Mouse (Mus musculus) MEL (cell line): ENCODE data around the gene Stard10. TPM values are rescaled to one million over a fixed set of nuclear protein-coding genes. Genes with fewer than 3 reads are reported as not detected.

Experiments
- DNase-seq: peaks from one replicate; pipeline ENCODE4 v3.0.0; 2011; ENCODE audit warnings: low read depth, low spot score
- H3K27ac ChIP-seq: 2 replicates; pipeline ENCODE4 v1.5.1; 2012; ENCODE audit warnings: low read depth, mild to moderate bottlenecking, control low read depth, low read length, moderate library complexity; ENCODE audit not compliant: control insufficient read depth
- H3K27me3 ChIP-seq, 2 experiments: fragments of 150-350 bp in 1 of 2; sonication (generic) in 1 of 2; 2 replicates each; pipeline ENCODE4 v1.6.1; 2012; ENCODE audit warnings: low read length in 2 of 2, mild to moderate bottlenecking in 2 of 2, improper control_type of control experiment in 1 of 2, moderate library complexity in 1 of 2; ENCODE audit not compliant: insufficient read depth in 2 of 2, control insufficient read depth in 1 of 2
- H3K36me3 ChIP-seq, 2 experiments: 2 replicates each; pipeline ENCODE4 v1.6.1; 2012 to 2014; ENCODE audit warnings: low read length in 2 of 2, improper control_type of control experiment in 1 of 2, inconsistent platforms in 1 of 2, mild to moderate bottlenecking in 1 of 2; ENCODE audit not compliant: insufficient read depth in 2 of 2, control insufficient read depth in 1 of 2
- H3K4me1 ChIP-seq, 2 experiments: fragments of 150-350 bp in 1 of 2; sonication (generic) in 1 of 2; 2 replicates each; pipeline ENCODE4 v1.6.1; 2012; ENCODE audit warnings: low read length in 2 of 2, improper control_type of control experiment in 1 of 2, mild to moderate bottlenecking in 1 of 2; ENCODE audit not compliant: insufficient read depth in 2 of 2, control insufficient read depth in 1 of 2
- H3K4me3 ChIP-seq, 2 experiments: fragments of 150-350 bp in 1 of 2; sonication (generic) in 1 of 2; 2 replicates each; pipeline ENCODE4 v1.5.1; 2012; ENCODE audit warnings: low read depth in 2 of 2, low read length in 2 of 2, mild to moderate bottlenecking in 2 of 2, moderate library complexity in 2 of 2, control low read depth in 1 of 2, improper control_type of control experiment in 1 of 2; ENCODE audit not compliant: control insufficient read depth in 1 of 2, insufficient read depth in 1 of 2
- H3K79me2 ChIP-seq: 2 replicates; pipeline ENCODE4 v1.6.1; 2012; ENCODE audit warnings: mild to moderate bottlenecking, low read length, moderate library complexity; ENCODE audit not compliant: control insufficient read depth, poor library complexity, insufficient read depth
- H3K9ac ChIP-seq: 2 replicates; pipeline ENCODE4 v1.6.1; 2012; ENCODE audit warnings: low read depth, mild to moderate bottlenecking, control low read depth, low read length, moderate library complexity; ENCODE audit not compliant: control insufficient read depth, poor library complexity, severe bottlenecking
- H3K9me3 ChIP-seq: fragments of 150-350 bp; sonication (generic); replicated peaks from 2 replicates; pipeline ENCODE4 v1.6.1; 2012; ENCODE audit warnings: mild to moderate bottlenecking, low read length, improper control_type of control experiment, moderate library complexity; ENCODE audit not compliant: insufficient read depth
- BHLHE40 ChIP-seq: IDR thresholded peaks from 2 replicates; pipeline ENCODE4 v1.6.1; 2012; ENCODE audit warnings: low read depth, mild to moderate bottlenecking, inconsistent platforms, low read length, improper control_type of control experiment, borderline replicate concordance
- CHD1 ChIP-seq: IDR thresholded peaks from 2 replicates; pipeline ENCODE4 v1.6.1; 2012; ENCODE audit warnings: low read depth, mild to moderate bottlenecking, inconsistent platforms, low read length, improper control_type of control experiment
- CTCF ChIP-seq, 3 experiments: IDR thresholded peaks in 2 of 3; conservative IDR thresholded peaks in 1 of 3; 2 replicates each; pipeline ENCODE4 v1.5.1; 2011 to 2012; ENCODE audit warnings: low read length in 3 of 3, low read depth in 2 of 3, mild to moderate bottlenecking in 2 of 3, improper control_type of control experiment in 1 of 3, inconsistent platforms in 1 of 3, mixed read lengths in 1 of 3, moderate library complexity in 1 of 3; ENCODE audit not compliant: control insufficient read depth in 1 of 3, insufficient read depth in 1 of 3, poor library complexity in 1 of 3, severe bottlenecking in 1 of 3
- ELF1 ChIP-seq: IDR thresholded peaks from 2 replicates; pipeline ENCODE4 v1.6.1; 2014; ENCODE audit warnings: low read depth, mild to moderate bottlenecking, inconsistent platforms, low read length, improper control_type of control experiment, moderate library complexity
- EP300 ChIP-seq, 2 experiments: IDR thresholded peaks; 2 replicates each; pipeline ENCODE4 v1.6.1; 2011; ENCODE audit warnings: improper control_type of control experiment in 2 of 2, low read length in 2 of 2, low read depth in 1 of 2, mild to moderate bottlenecking in 1 of 2
- GABPA ChIP-seq: IDR thresholded peaks from 2 replicates; pipeline ENCODE4 v1.6.1; 2012; ENCODE audit warnings: low read depth, mild to moderate bottlenecking, inconsistent platforms, low read length, improper control_type of control experiment, moderate library complexity
- GATA1 ChIP-seq: IDR thresholded peaks from 2 replicates; pipeline ENCODE4 v1.6.1; 2011; ENCODE audit warnings: low read depth, low read length, improper control_type of control experiment
- HCFC1 ChIP-seq: IDR thresholded peaks from 2 replicates; pipeline ENCODE4 v1.6.1; 2012; ENCODE audit warnings: low read depth, mild to moderate bottlenecking, inconsistent platforms, low read length, improper control_type of control experiment, moderate library complexity
- MAFK ChIP-seq: IDR thresholded peaks from 2 replicates; pipeline ENCODE4 v1.6.1; 2011; ENCODE audit warnings: low read depth, mild to moderate bottlenecking, low read length, improper control_type of control experiment, borderline replicate concordance
- MAX ChIP-seq: IDR thresholded peaks from 2 replicates; pipeline ENCODE4 v1.6.1; 2011; ENCODE audit warnings: low read length, improper control_type of control experiment
- MAZ ChIP-seq: IDR thresholded peaks from 2 replicates; pipeline ENCODE4 v1.6.1; 2012; ENCODE audit warnings: low read depth, mild to moderate bottlenecking, inconsistent platforms, low read length, improper control_type of control experiment
- MEF2A ChIP-seq: IDR thresholded peaks from 2 replicates; pipeline ENCODE4 v1.6.1; 2014; ENCODE audit warnings: low read depth, mild to moderate bottlenecking, inconsistent platforms, low read length, improper control_type of control experiment; ENCODE audit not compliant: poor library complexity, insufficient replicate concordance, severe bottlenecking; ENCODE audit errors: extremely low read depth
- MXI1 ChIP-seq: IDR thresholded peaks from 2 replicates; pipeline ENCODE4 v1.6.1; 2011; ENCODE audit warnings: mild to moderate bottlenecking, low read depth, low read length, improper control_type of control experiment
- MYB ChIP-seq: IDR thresholded peaks from 2 replicates; pipeline ENCODE4 v1.6.1; 2011; ENCODE audit warnings: mild to moderate bottlenecking, low read depth, low read length, improper control_type of control experiment
- NELFE ChIP-seq: IDR thresholded peaks from 2 replicates; pipeline ENCODE4 v1.6.1; 2011; ENCODE audit warnings: low read depth, low read length, improper control_type of control experiment
- POLR2A ChIP-seq, 2 experiments: IDR thresholded peaks; 2 replicates each; pipeline ENCODE4 v1.6.1; 2011 to 2012; ENCODE audit warnings: low read length in 2 of 2, mild to moderate bottlenecking in 2 of 2, control low read depth in 1 of 2, improper control_type of control experiment in 1 of 2, low read depth in 1 of 2, moderate library complexity in 1 of 2; ENCODE audit not compliant: control insufficient read depth in 1 of 2, insufficient read depth in 1 of 2, poor library complexity in 1 of 2
- POLR2AphosphoS2 ChIP-seq: IDR thresholded peaks from 2 replicates; pipeline ENCODE4 v1.6.1; 2011; ENCODE audit warnings: low read length, improper control_type of control experiment
- POLR2AphosphoS5 ChIP-seq: IDR thresholded peaks from 2 replicates; pipeline ENCODE4 v1.6.1; 2012; ENCODE audit warnings: low read depth, borderline replicate concordance, mild to moderate bottlenecking, inconsistent platforms, low read length, moderate library complexity, mixed read lengths
- RAD21 ChIP-seq: IDR thresholded peaks from 2 replicates; pipeline ENCODE4 v1.6.1; 2011; ENCODE audit warnings: mild to moderate bottlenecking, low read depth, low read length, improper control_type of control experiment
- RCOR1 ChIP-seq: IDR thresholded peaks from 2 replicates; pipeline ENCODE4 v1.6.1; 2012; ENCODE audit warnings: low read depth, mild to moderate bottlenecking, inconsistent platforms, low read length, improper control_type of control experiment
- SIN3A ChIP-seq: IDR thresholded peaks from 2 replicates; pipeline ENCODE4 v1.6.1; 2012; ENCODE audit warnings: low read length, improper control_type of control experiment, inconsistent platforms
- SMC3 ChIP-seq: IDR thresholded peaks from 2 replicates; pipeline ENCODE4 v1.6.1; 2011; ENCODE audit warnings: low read depth, low read length, improper control_type of control experiment
- TAL1 ChIP-seq: IDR thresholded peaks from 2 replicates; pipeline ENCODE4 v1.6.1; 2012; ENCODE audit warnings: mild to moderate bottlenecking, inconsistent platforms, low read length, moderate library complexity, mixed read lengths
- TBP ChIP-seq: IDR thresholded peaks from 2 replicates; pipeline ENCODE4 v1.8.0; 2011; ENCODE audit warnings: low read depth, low read length, improper control_type of control experiment
- UBTF ChIP-seq: IDR thresholded peaks from 2 replicates; pipeline ENCODE4 v1.6.1; 2012; ENCODE audit warnings: low read depth, mild to moderate bottlenecking, inconsistent platforms, low read length, improper control_type of control experiment, moderate library complexity, borderline replicate concordance; ENCODE audit not compliant: insufficient read depth
- ZC3H11A ChIP-seq: IDR thresholded peaks from 2 replicates; pipeline ENCODE4 v1.6.1; 2012; ENCODE audit warnings: low read depth, mild to moderate bottlenecking, inconsistent platforms, low read length, improper control_type of control experiment
- ZKSCAN1 ChIP-seq: IDR thresholded peaks from 2 replicates; pipeline ENCODE4 v1.6.1; 2012; ENCODE audit warnings: low read depth, mild to moderate bottlenecking, inconsistent platforms, low read length, improper control_type of control experiment, moderate library complexity
- ZMIZ1 ChIP-seq: IDR thresholded peaks from 2 replicates; pipeline ENCODE4 v1.6.1; 2012; ENCODE audit warnings: low read depth, mild to moderate bottlenecking, inconsistent platforms, low read length, improper control_type of control experiment, moderate library complexity
- polyA plus RNA-seq, 2 experiments: library from polyadenylated mRNA; stranded (reverse) in 1 of 2; unstranded in 1 of 2; fragments of >175 nt in 1 of 2; fragments of >200 nt in 1 of 2; gene quantifications; 2 replicates each; pipeline versions ENCODE4 v1.2.1 to v1.2.4; 2012; ENCODE audit warnings: low replicate concordance in 2 of 2, low read depth in 1 of 2; ENCODE audit not compliant: insufficient read length in 2 of 2, insufficient read depth in 1 of 2, missing spikeins in 1 of 2
- total RNA-seq: library from RNA; depleted of rRNA; stranded (reverse); fragments of 300-350 nt; gene quantifications from 2 replicates; pipeline ENCODE4 v1.2.3, GENCODE M21; 2012

The Stard10 gene
- total and polyA plus RNA-seq, 3 experiments = 9.3 to 17.9 TPM; not detected in 1

DNA sequence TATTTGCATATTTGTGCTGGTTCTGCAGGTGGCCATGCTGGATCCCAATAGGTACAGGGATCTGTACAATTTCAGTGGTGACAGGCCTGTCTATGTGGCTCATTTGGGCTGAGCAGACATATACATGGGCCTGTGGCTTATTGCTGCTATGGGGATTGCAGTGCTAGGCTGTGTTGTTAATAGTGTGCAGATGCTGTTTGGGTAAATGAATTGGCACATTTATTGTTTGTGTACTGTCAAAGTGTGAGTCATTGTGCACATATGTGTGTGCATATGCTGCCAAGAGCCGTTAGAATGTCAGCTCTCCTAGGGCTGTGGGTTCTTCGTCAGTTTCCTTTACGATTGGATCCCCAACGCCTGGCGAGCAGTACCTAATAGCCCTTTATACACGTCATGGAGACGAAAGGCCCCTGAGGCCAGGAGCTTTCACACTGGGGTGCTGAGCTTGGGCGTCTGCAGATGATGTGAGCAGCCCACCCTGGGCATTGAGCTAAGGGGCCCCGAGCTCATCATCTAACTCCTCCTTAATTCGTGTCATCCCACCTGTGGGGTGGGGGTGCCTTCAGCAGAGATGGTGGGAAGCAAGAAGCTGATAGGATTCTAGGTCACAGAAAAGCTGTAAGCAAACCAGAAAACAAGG is 59.9 kb downstream of the Stard10 start:
- Histone ChIP-seq H3K9ac (no peak overlapping the region), H3K4me3 (no peak overlapping the region), H3K27me3 (no peaks in the 10 kb centered on the region), H3K9me3 (no peaks in the 10 kb centered on the region)
- DNase-seq = no peak
- TF ChIP-seq BHLHE40 = no peak
- TF ChIP-seq SMC3 = no peak
- TF ChIP-seq HCFC1 = no peak
- no peak for TF ChIP-seq MAX
- no peak for TF ChIP-seq RCOR1
- TF ChIP-seq POLR2AphosphoS2 = no peak
- no peak for TF ChIP-seq NELFE
- TF ChIP-seq GATA1 = no peak
- TF ChIP-seq CHD1 = no peak
- TF ChIP-seq GABPA = no peak
- TF ChIP-seq TBP = no peak
- TF ChIP-seq MAFK = no peak
- no peak for TF ChIP-seq MAZ
- no peak for TF ChIP-seq RAD21
- TF ChIP-seq CTCF (IDR thresholded peaks at IDR 0.05 in 2 of 3, conservative IDR thresholded peaks at IDR 0.05 in 1 of 3; ENCODE audit: control insufficient read depth in 1 of 3, insufficient read depth in 1 of 3, low read depth in 2 of 3, low read length in 3 of 3, poor library complexity in 1 of 3, severe bottlenecking in 1 of 3) = no peak
- TF ChIP-seq MYB = no peak
- TF ChIP-seq MEF2A = no peak
- TF ChIP-seq MXI1 = no peak
- no peak for TF ChIP-seq ELF1
- TF ChIP-seq, all 39 proteins: peak for 0
- H3K27ac ChIP-seq = no peak overlapping the region
- peaks cover 2 to 4% of the 10 kb centered on the region in 2 experiments; a peak in 3 of 4 replicates for H3K4me1 ChIP-seq
- no peaks in the 10 kb centered on the region for H3K79me2 ChIP-seq
- H3K36me3 ChIP-seq = peaks cover 0 to 6% of the 10 kb centered on the region in 2 experiments; a peak in 2 of 4 replicates

DNA sequence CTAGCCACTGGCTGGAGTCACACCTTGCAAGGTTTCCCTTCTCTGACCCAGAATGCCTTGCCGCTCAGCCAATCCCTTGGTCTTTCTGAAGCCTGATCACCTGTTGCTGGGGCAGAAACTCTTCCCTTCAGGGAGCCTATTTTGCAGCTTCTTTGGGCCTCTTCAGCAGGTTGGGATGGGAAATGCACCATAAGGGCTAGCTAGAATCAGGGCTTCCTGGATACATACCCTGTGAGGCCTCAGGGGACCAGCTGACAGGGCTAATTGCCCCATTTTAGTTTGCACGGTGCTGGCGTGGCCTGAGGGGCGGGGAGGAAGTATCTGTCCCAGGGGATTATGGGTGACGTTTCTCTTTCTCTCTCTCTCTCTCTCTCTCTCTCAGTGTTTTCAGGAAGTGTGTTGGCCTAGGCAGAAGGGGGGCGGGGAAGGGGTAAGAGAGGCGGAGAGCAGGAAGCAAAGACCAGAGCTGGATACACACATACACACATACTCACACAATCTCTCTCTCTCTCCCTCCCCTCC is 60.9 kb downstream of the Stard10 start:
- peaks cover 2 to 4% of the 10 kb centered on the region in 2 experiments; a peak in 3 of 4 replicates for H3K4me1 ChIP-seq
- H3K4me3 ChIP-seq = peak overlapping the region; percentile 56 to 62
- DNase-seq = peak; percentile 88
- no peaks in the 10 kb centered on the region for H3K79me2 ChIP-seq
- peak overlapping the region; percentile 75 for H3K9ac ChIP-seq
- H3K27me3 ChIP-seq = no peaks in the 10 kb centered on the region
- H3K9me3 ChIP-seq = no peaks in the 10 kb centered on the region
- H3K36me3 ChIP-seq = peaks cover 0 to 6% of the 10 kb centered on the region in 2 experiments; a peak in 2 of 4 replicates
- H3K27ac ChIP-seq = peak overlapping the region; percentile 81
- TF ChIP-seq ELF1 (peak; percentile 96), ZMIZ1 (no peak), UBTF (no peak), SMC3 (peak; percentile 27), BHLHE40 (peak; percentile 39; the same call in 1 of the 2 replicates), EP300 (IDR thresholded peaks at IDR 0.05; ENCODE audit: low read depth in 1 of 2, low read length in 2 of 2) (peak; percentile 46 to 56; a peak in 3 of 4 replicates), ZC3H11A (no peak), GATA1 (no peak), POLR2A (IDR thresholded peaks at IDR 0.05; ENCODE audit: control insufficient read depth in 1 of 2, insufficient read depth in 1 of 2, low read depth in 1 of 2, low read length in 2 of 2, poor library complexity in 1 of 2) (peak in 1 of 2 experiments; percentile 52; a peak in 2 of 4 replicates), CTCF (IDR thresholded peaks at IDR 0.05 in 2 of 3, conservative IDR thresholded peaks at IDR 0.05 in 1 of 3; ENCODE audit: control insufficient read depth in 1 of 3, insufficient read depth in 1 of 3, low read depth in 2 of 3, low read length in 3 of 3, poor library complexity in 1 of 3, severe bottlenecking in 1 of 3) (no peak), TBP (0 out of 2 replicates have a peak, but pooled peaks have one; percentile 7), CHD1 (peak; percentile 65; the same call in 1 of the 2 replicates), POLR2AphosphoS5 (no peak), MAFK (0 out of 2 replicates have a peak, but pooled peaks have one; percentile 44), MXI1 (peak; percentile 78), MEF2A (no peak), ZKSCAN1 (no peak), MAZ (peak; percentile 78), SIN3A (peak; percentile 87), TAL1 (no peak), RAD21 (no peak)
